Mouse (Mus musculus): ENCODE results near the gene Fbxo36. TPM values are rescaled to one million over a fixed set of nuclear protein-coding genes. Genes with fewer than 3 reads are reported as not detected.

Gene Fbxo36
- total RNA-seq, 2 experiments from 2014 or later, result 1.5 to 1.9 TPM

GRCm38 (mm10) chr1:84855756-84856155 lies 16.1 kb downstream of the Fbxo36 start:
- DNase-seq, result no peak

GRCm38 (mm10) chr1:84859597-84859996 lies 20.0 kb downstream of the Fbxo36 start:
- no peak for DNase-seq

- no peak for DNase-seq
These were observed 21.0 kb downstream of the Fbxo36 start for GRCm38 (mm10) chr1:84860360-84861254.

- DNase-seq, result no peak
These were observed 21.6 kb downstream of the Fbxo36 start for GRCm38 (mm10) chr1:84861255-84861630.

- no peak for DNase-seq
These were observed 25.0 kb downstream of the Fbxo36 start for GRCm38 (mm10) chr1:84864645-84865044.

GRCm38 (mm10) chr1:84866231-84866630 lies 26.6 kb downstream of the Fbxo36 start:
- DNase-seq, result no peak

- no peak for DNase-seq
These were observed 27.1 kb downstream of the Fbxo36 start for GRCm38 (mm10) chr1:84866706-84867230.

- DNase-seq, result no peak
These were observed 28.7 kb downstream of the Fbxo36 start for GRCm38 (mm10) chr1:84868311-84868710.

- DNase-seq, result no peak
These were observed 29.2 kb downstream of the Fbxo36 start for GRCm38 (mm10) chr1:84868841-84869240.

GRCm38 (mm10) chr1:84869498-84869897 lies 29.9 kb downstream of the Fbxo36 start:
- no peak for DNase-seq

- DNase-seq, result no peak
These were observed 31.5 kb downstream of the Fbxo36 start for GRCm38 (mm10) chr1:84871131-84871530.

GRCm38 (mm10) chr1:84872105-84872504 lies 32.5 kb downstream of the Fbxo36 start:
- no peak for DNase-seq

- DNase-seq, result no peak
These were observed 33.3 kb downstream of the Fbxo36 start for GRCm38 (mm10) chr1:84872939-84873338.

- DNase-seq, result no peak
These were observed 37.9 kb downstream of the Fbxo36 start for GRCm38 (mm10) chr1:84877590-84877989.

GRCm38 (mm10) chr1:84879571-84880120 lies 40.0 kb downstream of the Fbxo36 start:
- no peak for DNase-seq

- no peak for DNase-seq
These were observed 41.8 kb downstream of the Fbxo36 start for GRCm38 (mm10) chr1:84881248-84882065.

GRCm38 (mm10) chr1:84882066-84882532 lies 42.5 kb downstream of the Fbxo36 start:
- DNase-seq, result no peak

GRCm38 (mm10) chr1:84882937-84883336 lies 43.3 kb downstream of the Fbxo36 start:
- no peak for DNase-seq

GRCm38 (mm10) chr1:84883889-84884288 lies 44.2 kb downstream of the Fbxo36 start:
- DNase-seq, result no peak

GRCm38 (mm10) chr1:84885174-84885573 lies 45.5 kb downstream of the Fbxo36 start:
- DNase-seq, result no peak

GRCm38 (mm10) chr1:84885921-84886320 lies 46.3 kb downstream of the Fbxo36 start:
- DNase-seq, result no peak

GRCm38 (mm10) chr1:84889330-84890004 lies 49.8 kb downstream of the Fbxo36 start:
- DNase-seq, result no peak

Data from gastrocnemius, postnatal 25 days (tissue).